Mouse (Mus musculus): ENCODE measurements around the gene Ndufv1. TPM values are rescaled to one million over a fixed set of nuclear protein-coding genes. Genes with fewer than 3 reads are reported as not detected.
"Not testable (repeated sequence)": the region's sequence is repeated elsewhere in the genome, so short reads cannot be mapped to it uniquely, and the experiment has no call there.

Gene Ndufv1
- polyA plus RNA-seq, 1 experiment from 2014 or later, result 217 TPM

GRCm38 (mm10) chr19:3983527-3984200 is 28.9 kb downstream of the Ndufv1 start:
- no peaks in the 10 kb centered on the region; the same call in 1 of the 2 replicates for H3K27me3 ChIP-seq (replicated peaks; ENCODE audit: low read depth, poor library complexity, severe bottlenecking)
- H3K36me3 ChIP-seq (replicated peaks), result no peaks in the 10 kb centered on the region
- WGBS, result 22% methylated on average over 9 of the region's 9 CpGs
- peaks cover 58% of the 10 kb centered on the region for H3K4me1 ChIP-seq
- H3K4me3 ChIP-seq, result 0 out of 2 replicates have a peak overlapping the region, but pooled peaks have one; percentile 5
- DNase-seq (ENCODE audit: low spot score), result peak; percentile 53
- peak overlapping the region; percentile 74 for H3K27ac ChIP-seq (replicated peaks)
- peaks cover 2% of the 10 kb centered on the region; the same call in 1 of the 2 replicates for H3K9me3 ChIP-seq

GRCm38 (mm10) chr19:3980917-3981316 is 31.7 kb downstream of the Ndufv1 start:
- Histone ChIP-seq H3K36me3 (replicated peaks) (no peaks in the 10 kb centered on the region), H3K4me1 (peaks cover 51% of the 10 kb centered on the region), H3K27me3 (replicated peaks; ENCODE audit: low read depth, poor library complexity, severe bottlenecking) (no peaks in the 10 kb centered on the region; the same call in 1 of the 2 replicates), H3K4me3 (no peak overlapping the region), H3K27ac (replicated peaks) (no peak overlapping the region), H3K9me3 (no peaks in the 10 kb centered on the region)
- WGBS, result 81% methylated on average over 9 of the region's 9 CpGs
- DNase-seq (ENCODE audit: low spot score), result no peak

- 19% methylated on average over 4 of the region's 4 CpGs for WGBS
- peaks cover 45% of the 10 kb centered on the region for H3K4me1 ChIP-seq
- no peaks in the 10 kb centered on the region; the same call in 1 of the 2 replicates for H3K27me3 ChIP-seq (replicated peaks; ENCODE audit: low read depth, poor library complexity, severe bottlenecking)
- H3K9me3 ChIP-seq, result no peaks in the 10 kb centered on the region
- H3K36me3 ChIP-seq (replicated peaks), result no peaks in the 10 kb centered on the region
- DNase-seq (ENCODE audit: low spot score), result peak; percentile 75
- no peak overlapping the region for H3K4me3 ChIP-seq
- peak overlapping the region; percentile 12; the same call in 1 of the 2 replicates for H3K27ac ChIP-seq (replicated peaks)
Measured at GRCm38 (mm10) chr19:3980309-3980708, 32.3 kb downstream of the Ndufv1 start.

- H3K36me3 ChIP-seq (replicated peaks), result no peaks in the 10 kb centered on the region
- no peak overlapping the region for H3K4me3 ChIP-seq
- no peak overlapping the region for H3K27ac ChIP-seq (replicated peaks)
- peaks cover 26% of the 10 kb centered on the region for H3K4me1 ChIP-seq
- H3K27me3 ChIP-seq (replicated peaks; ENCODE audit: low read depth, poor library complexity, severe bottlenecking), result no peaks in the 10 kb centered on the region; the same call in 1 of the 2 replicates
- no peak for DNase-seq (ENCODE audit: low spot score)
- 92% methylated on average over 2 of the region's 2 CpGs for WGBS
- H3K9me3 ChIP-seq, result no peaks in the 10 kb centered on the region
Measured at GRCm38 (mm10) chr19:3975866-3976265, 36.7 kb downstream of the Ndufv1 start.

- H3K27ac ChIP-seq (replicated peaks); DNase-seq (ENCODE audit: low spot score); H3K4me3 ChIP-seq; H3K27me3 ChIP-seq (replicated peaks; ENCODE audit: low read depth, poor library complexity, severe bottlenecking); H3K9me3 ChIP-seq; H3K36me3 ChIP-seq (replicated peaks): not testable (repeated sequence)
- 88% methylated on average over 6 of the region's 6 CpGs for WGBS
- peaks cover 31% of the 10 kb centered on the region for H3K4me1 ChIP-seq
Measured at GRCm38 (mm10) chr19:3974608-3975007, 38.0 kb downstream of the Ndufv1 start.

GRCm38 (mm10) chr19:3972229-3972628 is 40.4 kb downstream of the Ndufv1 start, which contains the start of gene Aldh3b2:
Gene Aldh3b2, plus strand, starts transcription at chr19:3972328.
- Histone ChIP-seq H3K9me3 (no peaks in the 10 kb centered on the region), H3K27me3 (replicated peaks; ENCODE audit: low read depth, poor library complexity, severe bottlenecking) (no peaks in the 10 kb centered on the region), H3K27ac (replicated peaks) (no peak within 1 kb of the TSS; the same call in none of the 2 replicates), H3K36me3 (replicated peaks) (no peaks in the 10 kb centered on the region), H3K4me1 (peaks cover 34% of the 10 kb centered on the region), H3K4me3 (no peak within 1 kb of the TSS)
- peak; percentile 53 for DNase-seq (ENCODE audit: low spot score)
- whole genome bisulfite sequencing, result 29% methylated on average over 9 of the region's 9 CpGs

- DNase-seq (ENCODE audit: low spot score), result no peak
- H3K4me1 ChIP-seq, result peaks cover 28% of the 10 kb centered on the region
- WGBS, result 64% methylated on average over 3 of the region's 3 CpGs
- no peaks in the 10 kb centered on the region for H3K9me3 ChIP-seq
- H3K27me3 ChIP-seq (replicated peaks; ENCODE audit: low read depth, poor library complexity, severe bottlenecking), result no peaks in the 10 kb centered on the region
- no peak overlapping the region for H3K27ac ChIP-seq (replicated peaks)
- no peak overlapping the region for H3K4me3 ChIP-seq
- H3K36me3 ChIP-seq (replicated peaks), result no peaks in the 10 kb centered on the region
Measured at GRCm38 (mm10) chr19:3967258-3967657, 45.3 kb downstream of the Ndufv1 start.

- no peak for DNase-seq (ENCODE audit: low spot score)
- Histone ChIP-seq H3K4me3 (no peak overlapping the region), H3K4me1 (peaks cover 23% of the 10 kb centered on the region), H3K27ac (replicated peaks) (no peak overlapping the region), H3K27me3 (replicated peaks; ENCODE audit: low read depth, poor library complexity, severe bottlenecking) (no peaks in the 10 kb centered on the region), H3K36me3 (replicated peaks) (no peaks in the 10 kb centered on the region), H3K9me3 (no peaks in the 10 kb centered on the region)
- 71% methylated on average over 11 of the region's 11 CpGs for WGBS
Measured at GRCm38 (mm10) chr19:3966330-3967075, 46.1 kb downstream of the Ndufv1 start.

GRCm38 (mm10) chr19:3964030-3964429 is 48.6 kb downstream of the Ndufv1 start:
- no peaks in the 10 kb centered on the region for H3K36me3 ChIP-seq (replicated peaks)
- no peak for DNase-seq (ENCODE audit: low spot score)

GRCm38 (mm10) chr19:3962469-3962868 is 50.1 kb downstream of the Ndufv1 start:
- Histone ChIP-seq H3K27ac (replicated peaks) (no peak overlapping the region), H3K4me3 (no peak overlapping the region), H3K27me3 (replicated peaks; ENCODE audit: low read depth, poor library complexity, severe bottlenecking) (no peaks in the 10 kb centered on the region), H3K4me1 (no peaks in the 10 kb centered on the region), H3K36me3 (replicated peaks) (no peaks in the 10 kb centered on the region), H3K9me3 (no peaks in the 10 kb centered on the region)
- 16% methylated on average over 2 of the region's 2 CpGs for WGBS
- no peak for DNase-seq (ENCODE audit: low spot score)

More at GRCm38 (mm10) chr19:3964030-3964429, 48.6 kb downstream of the Ndufv1 start:
- no peaks in the 10 kb centered on the region for H3K27me3 ChIP-seq (replicated peaks; ENCODE audit: low read depth, poor library complexity, severe bottlenecking)
- H3K27ac ChIP-seq (replicated peaks), result no peak overlapping the region
- H3K4me1 ChIP-seq, result peaks cover 5% of the 10 kb centered on the region
- WGBS, result 74% methylated on average over 4 of the region's 4 CpGs
- no peak overlapping the region for H3K4me3 ChIP-seq
- H3K9me3 ChIP-seq, result no peaks in the 10 kb centered on the region

- not testable (repeated sequence) for H3K36me3 ChIP-seq (replicated peaks); H3K4me1 ChIP-seq; H3K9me3 ChIP-seq; DNase-seq (ENCODE audit: low spot score); H3K4me3 ChIP-seq; H3K27ac ChIP-seq (replicated peaks); H3K27me3 ChIP-seq (replicated peaks; ENCODE audit: low read depth, poor library complexity, severe bottlenecking)
- WGBS, result 87% methylated on average over 6 of the region's 6 CpGs
Measured at GRCm38 (mm10) chr19:3961805-3962204, 50.8 kb downstream of the Ndufv1 start.

GRCm38 (mm10) chr19:3960211-3960610 is 52.4 kb downstream of the Ndufv1 start:
- H3K36me3 ChIP-seq (replicated peaks), result no peaks in the 10 kb centered on the region
- H3K27me3 ChIP-seq (replicated peaks; ENCODE audit: low read depth, poor library complexity, severe bottlenecking), result no peaks in the 10 kb centered on the region
- no peaks in the 10 kb centered on the region for H3K9me3 ChIP-seq
- WGBS, result 85% methylated on average over 5 of the region's 5 CpGs
- no peak for DNase-seq (ENCODE audit: low spot score)
- 0 out of 2 replicates have a peak, but pooled peaks cover 3% of the 10 kb centered on the region for H3K4me1 ChIP-seq
- H3K4me3 ChIP-seq, result no peak overlapping the region
- H3K27ac ChIP-seq (replicated peaks), result no peak overlapping the region

- Histone ChIP-seq H3K27me3 (replicated peaks; ENCODE audit: low read depth, poor library complexity, severe bottlenecking) (no peaks in the 10 kb centered on the region), H3K4me1 (0 out of 2 replicates have a peak, but pooled peaks cover 3% of the 10 kb centered on the region), H3K36me3 (replicated peaks) (no peaks in the 10 kb centered on the region), H3K4me3 (no peak overlapping the region), H3K9me3 (no peaks in the 10 kb centered on the region), H3K27ac (replicated peaks) (no peak overlapping the region)
- no peak for DNase-seq (ENCODE audit: low spot score)
Measured at GRCm38 (mm10) chr19:3959030-3959429, 53.6 kb downstream of the Ndufv1 start.
